Mouse (Mus musculus) stomach, postnatal 0 days (tissue): Measurements from ENCODE around the gene Fez1.

Experiments used
- CTCF ChIP-seq: IDR thresholded peaks from 2 replicates; pipeline ENCODE4 v1.5.1; 2016; ENCODE audit warnings: antibody characterized with exemption, low read depth, mild to moderate bottlenecking, moderate library complexity
- EP300 ChIP-seq: optimal IDR thresholded peaks from 2 replicates; pipeline ENCODE3; 2016; ENCODE audit warnings: antibody characterized with exemption

- TF ChIP-seq CTCF: no peak
- TF ChIP-seq EP300: no peak
These were observed 10.9 kb downstream of the Fez1 start for GRCm38 (mm10) chr9:36832529-36832928.
